Mouse (Mus musculus): ENCODE measurements at regions not wholly inside any gene's neighbourhood (a gene's known extent, or its start where the extent isn't known, plus 50 kb on each side); places are given as distances from the start of the nearest gene placed in this dataset.

DNA sequence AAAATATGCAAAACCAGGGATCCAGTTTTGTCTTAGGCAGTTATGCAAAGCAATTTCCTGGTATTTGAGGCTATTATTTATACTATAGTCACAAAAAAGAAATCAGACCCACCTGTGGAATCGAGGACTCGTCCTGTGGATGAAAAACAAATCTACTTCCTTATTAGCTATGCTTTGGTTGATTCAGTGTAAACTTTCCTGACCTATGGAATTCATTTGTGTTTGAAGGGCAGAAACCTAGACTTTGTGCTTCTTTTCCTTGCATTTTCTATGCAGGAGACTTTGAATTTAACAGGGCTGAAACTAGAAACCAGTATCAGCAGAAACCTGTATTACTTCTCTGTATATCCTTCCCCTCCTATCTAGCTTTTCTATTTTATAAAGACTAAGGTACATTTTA, 70.2 kb upstream of the Slco6d1 start:
- no peak for TF ChIP-seq POLR2A (IDR thresholded peaks at IDR 0.05; ENCODE audit: borderline replicate concordance, insufficient read depth, low read length)
- TF ChIP-seq CTCF (IDR thresholded peaks at IDR 0.05; ENCODE audit: borderline replicate concordance, insufficient read depth, low read depth, low read length): no peak

All from cerebellum, adult 2 months (tissue).